Mouse (Mus musculus) naive thymus-derived CD4-positive, alpha-beta T cell, adult 5 months (primary cell): ENCODE results near the gene Abhd17a. TPM values are rescaled to one million over a fixed set of nuclear protein-coding genes. Genes with fewer than 3 reads are reported as not detected.

Experiments used
- polyA plus RNA-seq: library from polyadenylated mRNA; unstranded; fragments of 100-300 nt; shearing (Covaris generic); gene quantifications from one replicate; pipeline ENCODE4 v1.2.1, GENCODE M21; 2017

Abhd17a gene
- polyA plus RNA-seq = 93.3 TPM

GRCm38 (mm10) chr10:80589879-80590854 is at the start of gene Abhd17a:
Gene Abhd17a, minus strand, starts transcription at chr10:80590341.

DNA sequence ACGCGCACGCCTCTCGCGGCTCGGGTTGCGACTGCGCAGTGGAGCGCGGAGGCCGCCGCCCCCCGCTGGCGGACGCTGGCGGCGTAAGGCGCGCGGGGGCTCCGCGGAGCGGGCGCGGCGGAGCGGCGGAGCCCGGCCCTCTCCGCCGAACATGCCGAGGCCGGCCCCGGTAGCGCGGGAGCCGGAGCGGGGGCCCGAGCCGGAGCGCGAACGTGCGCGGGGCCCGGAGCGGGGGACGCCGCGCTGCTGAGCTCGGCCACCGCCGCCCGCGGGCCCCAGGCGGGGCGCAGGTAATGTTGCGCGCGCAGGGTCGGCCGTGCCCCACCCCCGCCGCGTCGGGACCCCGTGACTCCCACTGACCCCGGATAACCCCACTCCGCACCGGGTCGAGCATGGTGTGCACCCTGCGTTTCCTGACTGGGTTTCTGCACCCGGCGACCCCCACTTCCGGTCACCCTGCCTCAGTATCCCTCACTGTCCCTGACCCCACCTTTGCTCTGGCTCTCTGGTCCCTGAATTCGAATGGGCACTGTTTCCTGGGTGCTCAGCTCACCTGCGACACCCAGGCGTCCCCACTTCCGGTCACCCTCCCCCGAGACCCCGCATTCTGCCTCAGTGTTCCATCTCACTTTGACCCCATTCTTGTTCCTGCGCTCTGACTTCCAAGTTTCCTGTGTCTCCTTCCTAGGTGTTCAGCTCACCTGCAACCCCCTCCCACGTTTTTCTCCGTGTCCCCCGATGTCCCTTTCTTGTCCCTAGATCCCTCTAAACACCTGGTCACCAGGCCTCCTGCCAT is 32.7 kb upstream of the Abhd17a start, which contains the start of gene Csnk1g2:
Csnk1g2 (plus strand) TSS at position 178 of the 796 bp plus-strand sequence.

DNA sequence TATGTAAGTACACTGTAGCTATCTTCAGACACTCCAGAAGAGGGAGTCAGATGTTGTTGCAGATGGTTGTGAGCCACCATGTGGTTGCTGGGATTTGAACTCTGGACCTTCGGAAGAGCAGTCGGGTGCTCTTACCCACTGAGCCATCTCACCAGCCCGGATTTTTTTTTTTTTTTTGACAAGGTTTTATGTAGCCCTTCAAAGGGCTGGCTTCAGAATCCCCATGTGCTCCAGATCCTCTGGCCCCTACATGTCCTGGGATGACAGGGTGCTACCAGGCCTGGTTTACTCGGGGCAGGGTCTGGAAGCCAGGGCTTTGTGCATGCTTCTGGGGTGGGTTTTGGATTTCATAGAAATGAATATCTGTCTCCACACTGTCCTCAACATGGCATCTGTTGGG is 15.6 kb upstream of the Abhd17a start, which contains the start of gene Gm49322:
Gm49322 (plus strand) TSS at position 301 of the 400 bp plus-strand sequence.

GRCm38 (mm10) chr10:80602698-80603325 is 12.7 kb upstream of the Abhd17a start, which contains the start of the genes Scamp4 and Adat3:
Gene Scamp4, plus strand, starts transcription at chr10:80602872.
Gene Adat3, plus strand, starts transcription at chr10:80602880.

DNA sequence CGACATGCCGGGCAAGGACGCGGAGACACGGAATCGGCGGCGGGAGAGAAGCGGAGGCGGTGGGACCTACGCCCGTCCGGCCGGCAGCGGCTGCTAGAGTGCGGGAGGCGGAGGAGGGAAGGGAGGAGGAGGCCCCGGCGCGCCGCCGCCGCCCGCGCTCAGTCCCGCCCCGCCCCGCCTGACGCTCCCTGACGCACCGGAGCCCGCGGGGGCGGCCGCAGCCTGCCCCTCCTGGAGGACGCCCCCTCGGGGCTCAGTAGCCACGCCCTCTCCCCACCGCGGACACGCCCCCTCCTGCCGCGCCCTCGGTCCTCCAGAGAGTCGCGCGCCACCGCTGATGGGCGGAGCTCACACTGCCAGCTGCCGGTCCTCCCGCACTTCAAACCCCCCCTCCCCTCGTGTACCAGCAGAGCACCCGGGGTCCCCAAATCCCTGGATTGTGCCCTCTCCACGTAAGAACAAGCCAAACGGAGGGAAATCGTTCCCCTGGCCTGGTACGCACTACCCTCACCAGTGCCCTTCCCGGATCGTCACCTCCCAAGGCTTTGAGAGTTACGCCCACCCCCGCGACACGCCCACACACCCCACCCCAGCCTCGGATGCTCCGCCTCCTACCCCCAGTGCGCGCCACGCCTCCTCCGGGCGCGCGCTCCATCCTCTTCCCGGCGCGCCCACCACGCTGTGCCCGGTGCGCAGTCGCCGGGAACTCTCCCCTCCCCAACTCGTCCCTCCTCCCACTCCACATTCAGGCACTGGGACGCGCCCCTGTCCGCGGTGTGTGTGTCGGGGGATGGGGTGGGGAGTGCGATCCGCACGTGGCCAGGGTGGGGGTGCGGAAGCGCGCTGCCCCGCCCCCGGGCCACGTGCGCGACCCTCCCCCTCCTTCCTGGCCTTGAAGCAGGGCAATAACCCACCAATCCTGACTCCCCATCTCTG is 12.7 kb downstream of the Abhd17a start, which contains the start of gene Klf16:
Klf16 (minus strand) TSS at position 127 of the 936 bp plus-strand sequence.

DNA sequence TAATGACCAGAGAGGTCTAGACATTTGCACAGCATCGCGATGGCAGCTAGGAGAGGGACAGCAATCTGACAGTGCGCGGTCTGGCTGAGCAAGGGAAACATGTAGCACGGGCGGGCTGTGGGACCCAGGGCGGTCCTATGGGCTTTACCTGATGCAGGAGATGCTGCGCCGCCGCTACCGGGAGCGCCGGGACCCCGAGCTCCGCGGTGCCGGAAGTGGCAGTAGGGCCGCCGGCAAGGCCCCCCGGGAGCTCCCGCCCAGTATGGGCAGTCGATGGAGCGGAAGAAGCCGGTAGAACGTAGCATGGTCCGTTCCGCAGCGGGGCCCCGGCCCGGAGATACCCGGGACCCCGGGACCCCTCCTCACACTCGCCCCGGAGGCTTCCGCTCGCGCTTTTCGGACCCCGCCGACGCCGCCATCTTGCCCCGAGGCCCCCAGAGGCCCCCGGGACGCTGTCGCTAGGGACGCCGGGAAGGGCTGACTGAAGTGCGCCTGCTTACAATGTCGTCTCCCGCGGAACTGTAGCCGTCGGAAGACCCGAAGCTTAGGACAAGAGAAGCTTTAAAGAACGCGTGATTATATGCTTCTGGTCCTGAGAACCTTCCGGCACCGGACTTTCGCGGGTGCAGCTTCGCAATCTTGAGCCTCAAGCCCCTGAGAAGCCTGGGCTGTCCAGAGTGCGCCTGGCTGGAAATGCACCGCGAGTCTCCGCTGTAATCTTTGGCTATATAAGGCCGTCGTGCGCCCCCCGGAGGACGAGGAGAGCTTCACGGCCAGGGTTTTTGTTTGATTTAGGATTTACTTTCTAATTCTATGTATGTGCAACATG is 28.8 kb downstream of the Abhd17a start, which contains the start of gene Rexo1:
Rexo1 (minus strand) TSS at position 445 of the 829 bp plus-strand sequence.

DNA sequence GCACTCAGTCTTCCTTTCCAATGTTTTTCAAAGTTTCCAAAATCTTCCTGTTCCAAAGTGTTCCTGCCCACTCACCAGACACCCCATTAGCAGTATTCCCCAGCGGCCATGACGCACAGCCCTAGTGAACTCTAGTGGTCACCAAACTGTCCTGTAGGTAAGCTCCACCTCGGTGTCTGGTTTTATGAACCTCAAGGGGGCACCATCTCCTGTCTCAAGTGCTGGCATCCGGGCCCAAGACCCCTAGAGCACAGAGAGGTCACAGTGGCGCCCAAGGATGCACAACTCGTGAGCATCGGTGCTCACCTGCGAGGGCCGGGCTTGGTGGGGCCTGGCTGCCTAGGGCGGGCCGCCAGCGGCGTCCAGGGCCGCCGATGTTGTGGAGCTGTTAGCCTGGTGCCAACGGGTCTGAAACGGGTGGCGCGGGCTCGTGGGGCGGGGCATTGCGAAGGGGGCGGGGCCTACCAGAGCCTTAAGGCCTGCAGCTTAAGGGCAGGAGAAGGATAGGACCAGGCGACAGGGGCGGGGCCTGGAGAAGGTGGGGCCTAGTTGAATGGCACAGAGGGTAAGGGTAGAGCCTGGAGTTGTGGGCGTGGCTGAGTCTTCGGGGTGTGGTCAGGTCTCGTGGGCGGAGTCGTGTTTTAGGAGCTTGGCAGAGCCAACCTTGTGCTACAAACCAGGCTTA is 51.3 kb downstream of the Abhd17a start, which contains the start of gene Atp8b3:
Atp8b3 (minus strand) TSS at position 415 of the 685 bp plus-strand sequence.

Other genes with a start within 250 kb of the Abhd17a start
- gene Adamtsl5, start 241.9 kb downstream of the Abhd17a start, polyA plus RNA-seq = not detected
- gene Plk5, start 233.9 kb downstream of the Abhd17a start, polyA plus RNA-seq = not detected
- gene Mex3d, start 202.7 kb downstream of the Abhd17a start, polyA plus RNA-seq = 10.9 TPM
- 124 TPM for gene Mbd3, start 190.8 kb downstream of the Abhd17a start, polyA plus RNA-seq
- 65.7 TPM for gene Uqcr11, start 183.5 kb downstream of the Abhd17a start, polyA plus RNA-seq
- gene Tcf3, start 156.7 kb downstream of the Abhd17a start, polyA plus RNA-seq = 94.0 TPM
- not detected for gene Onecut3, start 95.5 kb downstream of the Abhd17a start, polyA plus RNA-seq
- not detected for gene Atp8b3, start 51.2 kb downstream of the Abhd17a start, polyA plus RNA-seq
- 83.0 TPM for gene Rexo1, start 28.8 kb downstream of the Abhd17a start, polyA plus RNA-seq
- gene Klf16, start 13.0 kb downstream of the Abhd17a start, polyA plus RNA-seq = 17.2 TPM
- gene Scamp4, start 12.5 kb upstream of the Abhd17a start, polyA plus RNA-seq = 102 TPM
- 6.9 TPM for gene Adat3, start 12.5 kb upstream of the Abhd17a start, polyA plus RNA-seq
- gene Gm49322, start 15.7 kb upstream of the Abhd17a start, polyA plus RNA-seq = 8.5 TPM
- gene Csnk1g2, start 32.5 kb upstream of the Abhd17a start, polyA plus RNA-seq = 353 TPM
- 22.0 TPM for gene Btbd2, start 66.7 kb upstream of the Abhd17a start, polyA plus RNA-seq
- 190 TPM for gene Mknk2, start 87.8 kb upstream of the Abhd17a start, polyA plus RNA-seq
- gene Mob3a, start 111.6 kb upstream of the Abhd17a start, polyA plus RNA-seq = 103 TPM
- 67.9 TPM for gene Izumo4, start 111.8 kb upstream of the Abhd17a start, polyA plus RNA-seq
- 79.7 TPM for gene Ap3d1, start 151.9 kb upstream of the Abhd17a start, polyA plus RNA-seq
- gene Dot1l, start 164.9 kb upstream of the Abhd17a start, polyA plus RNA-seq = 39.6 TPM
- 65.0 TPM for gene Sf3a2, start 207.9 kb upstream of the Abhd17a start, polyA plus RNA-seq
- gene Plekhj1, start 208.3 kb upstream of the Abhd17a start, polyA plus RNA-seq = 196 TPM
- gene Amh, start 214.9 kb upstream of the Abhd17a start, polyA plus RNA-seq = not detected
- gene Jsrp1, start 223.2 kb upstream of the Abhd17a start, polyA plus RNA-seq = not detected
- gene Oaz1, start 236.3 kb upstream of the Abhd17a start, polyA plus RNA-seq = 2,215 TPM